Mouse (Mus musculus): ENCODE measurements around the gene Ptprk.

- TF ChIP-seq CTCF (IDR thresholded peaks at IDR 0.05; ENCODE audit: low read depth, low read length) = no peak
- TF ChIP-seq TAL1 (conservative IDR thresholded peaks at IDR 0.05; ENCODE audit: low read depth, low read length) = no peak
- TF ChIP-seq POLR2AphosphoS5 (IDR thresholded peaks at IDR 0.05; ENCODE audit: insufficient replicate concordance, low read depth, low read length) = no peak
- no peak for TF ChIP-seq GATA1 (IDR thresholded peaks at IDR 0.05; ENCODE audit: borderline replicate concordance, low read length)
- TF ChIP-seq GATA2 (IDR thresholded peaks at IDR 0.05; ENCODE audit: borderline replicate concordance, low read depth, low read length) = no peak
Observed at GRCm38 (mm10) chr10:28518297-28518696, 443.7 kb downstream of the Ptprk start.
